Mouse (Mus musculus): ENCODE data around the gene Cabp2.

Gene Cabp2

GRCm38 (mm10) chr19:4071406-4071805 lies 10.0 kb upstream of the Cabp2 start:
- in situ Hi-C loops (cut with MboI; ENCODE audit: low pct_unique_long_range_greater_than_20kb in 1 of 2, low sequenced_read_pairs in 2 of 2, unreplicated experiment in 1 of 2), result no loop called here

GRCm38 (mm10) chr19:4072706-4073424 lies 8.5 kb upstream of the Cabp2 start:
- in situ Hi-C loops (cut with MboI; ENCODE audit: low pct_unique_long_range_greater_than_20kb in 1 of 2, low sequenced_read_pairs in 2 of 2, unreplicated experiment in 1 of 2), result no loop called here

- in situ Hi-C loops (cut with MboI; ENCODE audit: low pct_unique_long_range_greater_than_20kb in 1 of 2, low sequenced_read_pairs in 2 of 2, unreplicated experiment in 1 of 2), result no loop called here
Measured at GRCm38 (mm10) chr19:4075531-4075930, 5.8 kb upstream of the Cabp2 start.

GRCm38 (mm10) chr19:4079594-4079993 lies 1.8 kb upstream of the Cabp2 start:
- in situ Hi-C loops (cut with MboI; ENCODE audit: low pct_unique_long_range_greater_than_20kb in 1 of 2, low sequenced_read_pairs in 2 of 2, unreplicated experiment in 1 of 2), result no loop called here

- in situ Hi-C loops (cut with MboI; ENCODE audit: low pct_unique_long_range_greater_than_20kb in 1 of 2, low sequenced_read_pairs in 2 of 2, unreplicated experiment in 1 of 2), result no loop called here
Measured at GRCm38 (mm10) chr19:4080511-4081009, 818 bp upstream of the Cabp2 start.

GRCm38 (mm10) chr19:4082219-4082965 lies 1.0 kb downstream of the Cabp2 start:
- in situ Hi-C loops (cut with MboI; ENCODE audit: low pct_unique_long_range_greater_than_20kb in 1 of 2, low sequenced_read_pairs in 2 of 2, unreplicated experiment in 1 of 2), result no loop called here

- in situ Hi-C loops (cut with MboI; ENCODE audit: low pct_unique_long_range_greater_than_20kb in 1 of 2, low sequenced_read_pairs in 2 of 2, unreplicated experiment in 1 of 2), result no loop called here
Measured at GRCm38 (mm10) chr19:4083316-4083715, 1.9 kb downstream of the Cabp2 start.

GRCm38 (mm10) chr19:4083826-4084225 lies 2.4 kb downstream of the Cabp2 start:
- in situ Hi-C loops (cut with MboI; ENCODE audit: low pct_unique_long_range_greater_than_20kb in 1 of 2, low sequenced_read_pairs in 2 of 2, unreplicated experiment in 1 of 2), result no loop called here

- in situ Hi-C loops (cut with MboI; ENCODE audit: low pct_unique_long_range_greater_than_20kb in 1 of 2, low sequenced_read_pairs in 2 of 2, unreplicated experiment in 1 of 2), result no loop called here
Measured at GRCm38 (mm10) chr19:4084984-4085383, 3.6 kb downstream of the Cabp2 start.

- in situ Hi-C loops (cut with MboI; ENCODE audit: low pct_unique_long_range_greater_than_20kb in 1 of 2, low sequenced_read_pairs in 2 of 2, unreplicated experiment in 1 of 2), result no loop called here
Measured at GRCm38 (mm10) chr19:4086156-4086555, 4.8 kb downstream of the Cabp2 start.

GRCm38 (mm10) chr19:4087090-4087489 lies 5.7 kb downstream of the Cabp2 start:
- in situ Hi-C loops (cut with MboI; ENCODE audit: low pct_unique_long_range_greater_than_20kb in 1 of 2, low sequenced_read_pairs in 2 of 2, unreplicated experiment in 1 of 2), result no loop called here

GRCm38 (mm10) chr19:4088146-4088545 lies 6.8 kb downstream of the Cabp2 start:
- in situ Hi-C loops (cut with MboI; ENCODE audit: low pct_unique_long_range_greater_than_20kb in 1 of 2, low sequenced_read_pairs in 2 of 2, unreplicated experiment in 1 of 2), result no loop called here

GRCm38 (mm10) chr19:4089128-4089527 lies 7.8 kb downstream of the Cabp2 start:
- in situ Hi-C loops (cut with MboI; ENCODE audit: low pct_unique_long_range_greater_than_20kb in 1 of 2, low sequenced_read_pairs in 2 of 2, unreplicated experiment in 1 of 2), result no loop called here

- in situ Hi-C loops (cut with MboI; ENCODE audit: low pct_unique_long_range_greater_than_20kb in 1 of 2, low sequenced_read_pairs in 2 of 2, unreplicated experiment in 1 of 2), result no loop called here
Measured at GRCm38 (mm10) chr19:4090446-4090845, 9.1 kb downstream of the Cabp2 start.

GRCm38 (mm10) chr19:4091383-4091782 lies 10.0 kb downstream of the Cabp2 start:
- in situ Hi-C loops (cut with MboI; ENCODE audit: low pct_unique_long_range_greater_than_20kb in 1 of 2, low sequenced_read_pairs in 2 of 2, unreplicated experiment in 1 of 2), result no loop called here

GRCm38 (mm10) chr19:4092750-4093149 lies 11.4 kb downstream of the Cabp2 start:
- in situ Hi-C loops (cut with MboI; ENCODE audit: low pct_unique_long_range_greater_than_20kb in 1 of 2, low sequenced_read_pairs in 2 of 2, unreplicated experiment in 1 of 2), result no loop called here

- in situ Hi-C loops (cut with MboI; ENCODE audit: low pct_unique_long_range_greater_than_20kb in 1 of 2, low sequenced_read_pairs in 2 of 2, unreplicated experiment in 1 of 2), result no loop called here
Measured at GRCm38 (mm10) chr19:4093772-4094171, 12.4 kb downstream of the Cabp2 start.

- in situ Hi-C loops (cut with MboI; ENCODE audit: low pct_unique_long_range_greater_than_20kb in 1 of 2, low sequenced_read_pairs in 2 of 2, unreplicated experiment in 1 of 2), result no loop called here
Measured at GRCm38 (mm10) chr19:4094348-4094747, 13.0 kb downstream of the Cabp2 start.

GRCm38 (mm10) chr19:4094774-4095303 lies 13.5 kb downstream of the Cabp2 start:
- in situ Hi-C loops (cut with MboI; ENCODE audit: low pct_unique_long_range_greater_than_20kb in 1 of 2, low sequenced_read_pairs in 2 of 2, unreplicated experiment in 1 of 2), result no loop called here

- in situ Hi-C loops (cut with MboI; ENCODE audit: low pct_unique_long_range_greater_than_20kb in 1 of 2, low sequenced_read_pairs in 2 of 2, unreplicated experiment in 1 of 2), result no loop called here
Measured at GRCm38 (mm10) chr19:4095802-4096201, 14.4 kb downstream of the Cabp2 start.

Measured in mouse embryonic stem cell (cell line).